Mouse (Mus musculus): ENCODE measurements at regions not wholly inside any gene's neighbourhood (a gene's known extent, or its start where the extent isn't known, plus 50 kb on each side); places are given as distances from the start of the nearest gene placed in this dataset.

DNA sequence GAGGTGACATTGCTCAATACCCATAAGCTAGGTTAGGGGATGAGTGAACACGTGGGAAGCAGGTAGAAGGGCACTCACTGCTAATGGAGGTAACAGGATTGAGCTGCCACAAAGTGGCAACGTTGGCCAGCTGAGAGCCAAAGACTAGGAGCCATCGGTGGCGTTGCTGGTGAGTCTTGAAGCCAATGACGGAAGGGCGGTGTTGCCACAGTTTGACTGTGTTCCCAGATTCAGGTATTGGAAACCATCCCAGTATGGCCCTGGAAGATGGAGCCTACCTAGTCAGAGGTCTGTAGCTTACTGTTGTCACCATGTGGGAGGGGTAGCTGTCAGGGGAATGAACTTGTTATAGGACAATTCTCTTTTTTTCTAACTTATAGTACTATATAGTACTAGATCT lies 158.4 kb downstream of the Ly86 start:
- DNase-seq (ENCODE audit: low read depth, low spot score) = no peak

DNA sequence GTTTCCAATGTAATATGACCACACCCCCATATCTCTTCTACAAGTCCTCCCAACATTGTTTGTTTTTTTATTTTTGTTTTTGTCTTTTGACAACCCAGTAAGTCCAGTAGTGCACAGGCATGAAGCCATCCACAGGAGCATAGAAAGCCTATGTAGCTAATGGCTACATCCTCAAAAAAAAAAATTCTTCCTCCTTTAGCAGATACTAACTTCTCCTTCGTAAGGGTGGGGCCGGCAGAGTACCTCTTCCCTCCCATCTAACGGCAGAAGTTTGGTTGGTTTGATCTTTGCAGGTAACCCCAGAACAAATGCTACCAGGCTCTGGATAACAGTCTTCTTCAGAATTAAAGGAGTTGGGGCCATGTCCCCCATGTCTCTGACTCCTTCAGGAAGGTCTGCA lies 158.9 kb downstream of the Ly86 start:
- no peak for DNase-seq (ENCODE audit: low read depth, low spot score)

DNA sequence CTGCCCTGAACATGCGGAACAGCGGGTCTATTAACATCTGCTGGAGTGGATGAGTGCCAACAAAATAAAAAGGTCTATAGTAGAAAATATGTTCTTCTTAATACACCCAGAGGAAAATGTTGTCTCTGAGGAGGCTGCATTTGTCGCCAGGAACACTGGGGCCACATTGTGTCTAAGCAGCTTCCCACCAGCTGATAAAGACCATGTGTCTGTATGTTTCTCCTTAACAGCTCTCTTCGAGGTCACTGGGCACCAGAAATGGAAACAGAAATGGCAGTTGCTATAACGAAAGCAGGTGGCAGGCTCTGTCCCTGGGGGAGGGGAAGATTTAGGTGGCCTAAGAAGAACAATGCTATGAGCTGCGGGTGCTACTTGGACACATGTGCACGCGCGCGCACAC lies 159.4 kb downstream of the Ly86 start:
- DNase-seq (ENCODE audit: low read depth, low spot score) = no peak

DNA sequence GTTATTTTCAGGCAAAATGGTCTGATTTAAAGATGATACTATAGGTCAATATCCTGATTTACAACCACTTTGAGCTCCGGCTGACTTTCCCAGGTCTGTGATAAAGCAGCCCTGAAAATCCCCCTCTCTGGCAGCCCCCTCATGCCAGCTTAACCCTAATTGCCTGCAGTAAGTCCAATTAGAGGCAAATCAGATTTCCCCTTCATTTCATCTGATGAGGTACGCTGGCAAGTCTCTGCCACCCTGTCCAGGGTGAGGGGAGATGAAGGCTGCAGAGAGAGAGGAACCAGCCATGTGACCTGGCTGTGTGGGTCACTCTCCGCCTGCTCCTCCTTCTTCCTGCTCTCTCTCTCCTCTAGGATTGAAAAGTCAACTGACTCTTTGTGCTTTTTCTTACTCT lies 160.6 kb downstream of the Ly86 start:
- no peak for DNase-seq (ENCODE audit: low read depth, low spot score)

DNA sequence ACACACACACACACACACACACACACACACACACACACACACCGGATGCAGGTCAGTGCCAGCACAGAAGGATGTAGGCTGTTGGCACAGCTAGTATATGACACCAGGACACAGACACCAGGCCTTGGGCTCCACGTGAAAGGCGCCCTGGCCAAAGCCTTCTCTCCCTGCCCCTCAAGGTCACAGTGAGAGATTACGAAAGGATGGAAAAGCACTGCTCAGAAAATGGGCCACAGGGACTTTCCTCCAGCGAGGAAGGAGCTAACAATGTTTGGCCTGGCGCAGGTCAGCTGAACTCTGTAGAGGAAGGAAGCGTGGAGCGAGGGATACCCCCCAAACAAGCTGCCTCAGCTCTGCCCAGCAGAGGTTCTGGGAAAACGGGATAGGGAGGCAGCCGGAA lies 161.0 kb downstream of the Ly86 start:
- peak; percentile 54 for DNase-seq (ENCODE audit: low read depth, low spot score)

DNA sequence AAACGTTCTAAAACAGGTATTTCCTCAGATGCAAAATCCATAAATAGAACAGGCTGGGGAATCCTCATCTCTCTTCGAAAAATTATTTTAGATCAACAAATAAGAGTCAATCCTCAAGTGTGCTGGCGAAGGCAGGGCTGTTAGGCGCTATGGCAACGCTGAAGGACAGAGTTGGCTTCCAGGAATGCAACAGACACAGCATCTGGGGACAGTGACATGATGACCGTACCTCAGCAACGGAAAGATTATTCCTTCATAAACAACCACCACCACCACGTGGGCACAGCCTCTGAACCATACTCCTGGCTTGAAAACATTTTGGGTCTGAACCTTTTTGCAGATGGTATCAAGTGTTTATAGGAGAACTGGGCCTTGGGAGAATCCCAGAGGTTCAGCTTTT lies 161.7 kb downstream of the Ly86 start:
- DNase-seq (ENCODE audit: low read depth, low spot score) = no peak

DNA sequence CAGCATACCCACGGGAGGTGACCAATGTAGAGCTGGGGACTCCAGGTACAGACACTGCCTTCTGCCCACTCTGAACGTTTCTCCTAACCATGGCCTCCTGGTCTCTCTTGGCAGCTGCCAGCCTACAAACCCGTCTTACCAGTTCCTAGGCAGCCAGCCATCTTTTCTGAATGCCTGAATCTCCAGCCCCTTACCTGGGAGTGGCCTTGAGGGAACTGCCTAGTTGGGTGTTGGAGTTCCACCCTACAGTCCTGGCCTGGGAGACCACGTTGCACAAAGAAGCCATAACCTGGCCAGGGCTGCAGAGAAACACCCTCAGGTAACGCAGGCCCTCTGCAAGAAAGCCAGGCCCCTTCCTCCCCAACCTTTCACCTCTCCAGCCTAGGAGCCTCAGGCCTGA lies 162.1 kb downstream of the Ly86 start:
- DNase-seq (ENCODE audit: low read depth, low spot score) = no peak

DNA sequence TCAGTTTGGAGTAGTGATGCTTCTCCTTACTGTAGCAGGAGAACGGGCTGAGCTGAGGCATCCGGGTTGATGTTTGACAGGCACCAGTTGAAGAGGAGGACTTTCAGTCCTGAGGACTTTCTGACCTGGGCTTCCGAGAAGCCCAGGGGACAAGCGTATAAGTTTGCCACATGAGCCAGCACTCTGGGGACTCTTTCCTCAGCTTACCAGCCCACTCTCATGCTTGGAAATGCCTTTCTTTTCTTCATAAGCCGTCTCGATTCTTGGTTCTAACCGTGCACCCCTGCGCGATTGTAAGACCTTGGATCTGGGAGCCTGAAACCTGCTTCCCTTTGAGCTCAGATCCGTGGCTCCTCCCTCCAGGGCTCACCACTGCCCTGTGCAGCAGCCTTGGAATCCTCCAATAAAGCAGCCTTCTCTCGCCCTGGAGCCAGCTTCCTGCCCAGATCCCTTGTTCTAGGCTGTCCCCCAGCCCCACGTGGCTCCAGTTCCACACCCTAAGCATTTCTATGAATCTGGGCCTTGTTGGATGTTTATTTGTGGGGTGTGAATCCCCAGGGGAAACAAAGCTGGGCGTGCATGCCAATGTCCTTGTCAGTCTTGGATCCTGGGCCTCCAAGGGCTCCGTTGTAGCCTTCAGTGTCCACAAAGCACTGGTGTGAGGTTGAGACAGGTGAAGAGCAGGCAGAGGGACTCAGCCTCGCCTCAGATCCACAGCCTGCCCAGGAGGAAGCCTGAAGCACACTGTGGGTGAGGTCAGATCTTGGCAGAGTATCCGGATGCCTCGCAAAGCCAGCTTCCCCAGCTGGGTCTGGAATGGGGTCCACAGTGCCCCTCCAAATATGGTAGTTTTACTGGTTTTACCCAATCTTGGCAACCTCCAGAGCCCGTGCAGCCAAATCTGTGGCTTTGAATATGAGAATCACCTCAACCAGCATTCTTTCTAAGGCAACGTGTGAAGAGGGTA lies 163.7 kb downstream of the Ly86 start:
- DNase-seq (ENCODE audit: low read depth, low spot score) = no peak

DNA sequence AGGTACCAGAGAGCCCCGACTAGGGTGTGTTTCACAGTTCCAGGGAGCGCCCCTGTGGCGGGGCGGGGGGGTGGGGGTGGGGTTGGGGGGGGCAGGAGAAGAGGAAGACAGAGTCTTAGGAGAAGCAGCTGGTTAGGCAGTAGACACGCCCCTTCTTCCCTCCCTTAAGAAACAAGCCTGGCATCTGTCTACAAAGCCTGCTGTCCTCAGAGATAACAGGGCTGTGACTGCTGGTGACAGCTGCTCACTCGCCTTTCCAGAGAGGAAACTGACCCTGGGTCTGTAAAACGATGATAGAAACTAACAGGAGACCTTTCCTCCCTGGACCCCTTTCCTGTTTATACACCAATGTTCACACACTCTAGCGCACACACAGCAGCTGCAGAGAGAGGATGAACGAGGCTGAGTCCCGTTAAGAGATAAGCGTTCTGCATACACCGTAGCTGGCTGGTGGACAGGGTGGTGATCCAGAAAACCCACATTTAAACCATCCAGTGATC lies 164.4 kb downstream of the Ly86 start:
- no peak for DNase-seq (ENCODE audit: low read depth, low spot score)

DNA sequence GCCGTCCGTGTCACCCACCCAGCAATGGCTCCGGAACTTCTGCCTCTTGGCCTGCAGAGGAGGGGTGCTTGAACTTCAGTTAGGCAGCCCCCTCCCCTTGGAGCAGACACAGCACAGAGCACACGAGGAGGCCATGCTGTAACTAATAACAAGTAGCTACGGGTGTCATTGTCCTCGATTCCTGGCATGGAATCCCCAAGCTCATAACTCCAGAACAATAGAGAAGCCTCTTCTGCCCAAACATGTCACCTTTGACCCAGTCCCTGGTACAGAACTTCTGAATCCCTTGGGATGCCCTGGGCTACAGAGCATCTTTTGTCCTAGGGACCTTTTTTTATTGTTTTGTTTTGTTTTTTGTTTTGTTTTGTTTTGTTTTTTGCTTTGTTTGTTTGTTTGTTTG lies 165.5 kb downstream of the Ly86 start:
- DNase-seq (ENCODE audit: low read depth, low spot score) = no peak

DNA sequence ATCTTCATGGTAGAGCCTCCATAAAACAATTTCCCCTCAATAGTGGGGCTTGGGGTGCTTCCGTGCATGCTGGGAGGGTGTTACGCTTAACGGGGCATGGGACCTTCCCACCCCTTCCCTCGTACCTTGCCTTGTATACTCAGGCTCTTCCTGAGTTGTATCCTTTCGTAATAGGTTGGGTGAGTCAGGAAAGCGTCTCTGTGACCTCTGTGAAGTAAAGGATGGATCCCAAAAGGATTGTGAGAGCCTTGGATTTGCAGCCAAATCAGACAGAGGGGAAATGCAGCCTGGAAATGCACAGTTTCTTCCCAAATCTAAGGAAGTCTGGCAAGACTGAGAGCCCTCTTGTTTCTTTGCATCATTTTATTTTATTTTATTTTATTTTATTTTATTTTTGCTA lies 166.0 kb downstream of the Ly86 start:
- no peak for DNase-seq (ENCODE audit: low read depth, low spot score)

DNA sequence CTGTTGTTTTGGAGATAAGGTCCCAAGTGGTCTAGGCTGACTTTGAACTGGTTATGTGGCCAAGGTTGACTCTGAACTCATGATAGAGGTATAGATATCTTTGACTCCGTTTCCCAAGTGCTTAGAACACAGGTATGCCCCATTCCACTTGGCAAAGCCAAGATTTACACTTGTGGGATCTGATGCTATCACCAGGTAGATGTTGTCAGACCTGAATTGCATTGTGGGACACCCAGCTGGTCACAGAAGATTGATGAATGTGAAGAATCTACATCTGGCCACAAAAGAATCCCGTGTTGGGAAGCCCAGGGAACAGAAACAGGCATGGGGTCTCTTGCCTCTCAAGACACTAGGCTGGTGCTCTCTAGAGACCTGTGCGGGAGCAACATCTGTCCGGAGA lies 166.4 kb downstream of the Ly86 start:
- DNase-seq (ENCODE audit: low read depth, low spot score) = no peak

DNA sequence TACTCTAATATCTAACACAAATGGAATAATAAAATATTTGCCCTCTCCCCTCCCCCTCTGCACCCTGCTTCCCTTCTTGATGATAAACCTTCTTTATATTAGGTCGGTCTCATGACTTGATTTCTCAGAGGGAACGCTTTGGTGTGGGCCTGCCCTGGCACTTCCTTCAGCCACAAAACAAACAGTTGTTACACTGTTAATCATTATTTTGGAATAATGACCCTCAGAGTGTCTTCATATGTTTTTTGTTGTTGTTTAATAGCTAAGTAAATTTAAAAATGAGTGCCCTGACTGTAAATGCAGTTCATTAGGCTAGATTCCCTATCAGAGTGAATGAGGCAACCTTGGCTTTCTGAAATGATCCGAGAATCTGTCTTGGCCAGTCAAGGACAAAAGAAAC lies 167.8 kb downstream of the Ly86 start:
- no peak for DNase-seq (ENCODE audit: low read depth, low spot score)

DNA sequence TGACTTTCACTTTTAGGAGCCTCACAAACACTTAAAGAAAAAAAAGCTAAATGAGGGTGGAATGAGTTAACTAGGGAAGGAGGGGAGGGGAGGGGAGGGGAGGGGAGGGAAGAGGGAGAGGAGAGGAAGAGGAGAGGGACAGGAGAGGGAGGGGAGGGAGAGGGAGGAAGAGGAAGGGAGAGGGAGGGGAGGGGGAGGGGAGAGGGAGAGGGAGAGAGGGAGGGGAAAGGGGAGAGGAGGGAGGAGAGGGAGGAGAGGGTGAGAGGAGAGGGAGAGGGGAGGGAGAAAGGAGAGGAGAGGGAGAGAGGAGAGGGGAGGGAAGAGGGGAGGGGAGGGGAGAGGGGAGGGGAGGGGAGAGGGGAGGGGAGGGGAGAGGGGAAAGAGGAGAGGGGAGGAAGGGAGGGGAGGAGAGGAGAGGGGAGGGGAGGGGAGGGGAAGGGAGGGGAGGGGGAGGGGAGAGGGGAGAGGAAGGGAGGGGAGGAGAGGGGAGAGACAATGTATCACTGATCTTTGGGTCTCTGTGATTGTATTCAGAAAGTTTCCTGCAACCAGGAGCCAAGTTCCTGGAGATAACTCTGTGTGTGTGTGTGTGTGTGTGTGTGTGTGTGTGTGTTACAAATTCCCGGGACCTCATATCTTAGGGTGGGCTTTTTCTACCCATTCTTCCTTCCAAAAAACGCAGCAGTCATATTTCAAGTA lies 168.3 kb downstream of the Ly86 start:
- no peak for DNase-seq (ENCODE audit: low read depth, low spot score)

DNA sequence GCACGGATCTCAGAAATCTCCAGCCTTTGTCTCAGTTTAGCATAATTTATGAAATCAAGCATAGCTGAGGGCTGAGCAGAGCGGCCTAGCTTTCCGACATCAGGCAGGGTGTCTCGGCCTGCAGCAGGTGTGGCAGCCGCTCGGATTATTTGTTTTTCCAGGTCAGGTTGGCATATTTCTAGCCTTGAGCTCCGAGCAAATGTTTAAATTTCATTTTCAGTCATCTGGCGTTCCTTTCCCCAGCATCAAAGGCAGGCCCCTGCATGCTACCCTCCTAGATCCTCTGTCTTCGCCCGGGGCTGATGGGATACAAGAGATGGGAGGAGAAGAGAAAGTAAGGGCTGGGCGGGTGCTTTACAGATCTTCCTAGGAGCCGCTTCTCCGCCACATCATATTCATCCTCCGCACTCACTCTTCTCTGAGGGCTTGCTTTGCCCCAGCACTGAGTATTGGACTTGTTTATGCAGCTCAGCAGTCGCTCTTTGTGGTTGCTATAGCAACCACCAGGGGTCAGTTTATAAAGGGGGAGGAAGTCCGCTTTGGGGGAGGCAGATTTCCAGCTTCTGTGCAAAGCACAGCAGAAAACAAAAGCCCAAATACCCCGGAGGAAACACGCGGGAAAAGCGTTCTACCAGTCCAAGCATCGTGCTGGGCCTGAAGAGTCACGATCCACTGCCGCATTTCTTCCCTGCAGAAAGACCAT lies 169.0 kb downstream of the Ly86 start:
- DNase-seq (ENCODE audit: low read depth, low spot score) = peak; percentile 74

DNA sequence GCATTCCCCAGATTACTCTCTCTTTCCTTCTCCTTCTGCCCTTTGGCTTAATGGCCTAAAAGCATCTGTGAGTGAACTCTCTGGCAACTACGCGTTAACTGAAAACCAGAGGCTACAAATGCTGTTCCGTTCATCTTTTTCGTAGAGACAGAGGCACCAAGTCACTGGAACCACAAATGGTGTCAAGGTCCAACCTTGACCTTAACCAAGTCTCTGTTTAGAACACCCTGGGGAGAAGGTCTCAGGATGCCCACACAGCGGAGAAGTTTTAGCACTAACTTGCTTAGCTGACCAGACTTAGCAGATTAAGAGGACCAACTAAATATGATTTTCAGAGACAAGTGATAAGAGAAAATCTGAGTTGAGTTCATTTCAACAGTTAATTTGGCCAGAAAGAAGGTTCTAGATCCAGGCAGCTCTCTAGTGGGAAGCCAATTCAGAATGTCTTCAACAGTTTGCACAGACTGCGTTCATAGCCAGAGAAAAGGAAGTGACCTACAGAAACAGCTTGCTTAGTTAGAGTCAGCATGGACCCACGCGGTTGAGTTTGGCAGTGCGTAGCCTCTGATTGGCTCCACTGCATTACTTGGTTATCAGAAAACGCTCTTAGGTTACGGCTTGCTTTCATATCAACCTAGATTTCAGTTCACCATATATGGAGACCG lies 169.8 kb downstream of the Ly86 start:
- DNase-seq (ENCODE audit: low read depth, low spot score) = no peak

DNA sequence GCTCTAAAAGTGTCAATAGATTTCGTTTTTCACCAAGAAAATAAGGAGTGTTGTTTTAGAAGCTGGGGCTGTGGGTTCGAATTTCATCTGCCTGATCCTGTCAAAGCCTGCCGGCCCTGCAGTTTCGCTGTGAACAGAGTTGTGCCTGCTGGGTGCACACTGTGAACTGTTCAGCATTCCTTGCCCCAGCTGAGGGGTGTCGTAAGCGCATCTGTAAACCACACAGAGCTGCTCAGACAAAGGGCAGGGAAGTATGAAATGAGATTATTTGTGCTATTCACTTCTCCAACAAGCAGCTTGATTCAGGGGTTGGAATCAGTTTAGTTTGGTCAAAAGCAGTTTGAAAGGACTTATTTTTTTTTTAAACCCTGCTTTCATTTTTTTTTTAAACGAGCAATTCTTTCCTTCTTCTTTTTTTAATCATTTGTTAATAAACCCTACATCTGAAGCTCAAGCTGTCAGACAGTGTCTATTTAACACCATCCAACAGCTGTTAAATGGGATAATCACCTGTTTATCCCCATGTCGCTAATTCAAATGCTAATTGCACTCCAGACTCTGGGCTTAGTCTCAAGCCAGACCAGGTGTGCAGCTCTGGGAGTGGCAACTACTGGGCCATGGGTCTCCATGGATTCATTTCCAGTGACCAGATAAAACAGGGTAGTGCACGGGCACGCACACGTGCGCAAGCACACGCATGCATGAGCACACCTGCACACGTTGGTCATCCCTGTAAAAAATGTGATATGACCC lies 172.2 kb downstream of the Ly86 start:
- no peak for DNase-seq (ENCODE audit: low read depth, low spot score)

DNA sequence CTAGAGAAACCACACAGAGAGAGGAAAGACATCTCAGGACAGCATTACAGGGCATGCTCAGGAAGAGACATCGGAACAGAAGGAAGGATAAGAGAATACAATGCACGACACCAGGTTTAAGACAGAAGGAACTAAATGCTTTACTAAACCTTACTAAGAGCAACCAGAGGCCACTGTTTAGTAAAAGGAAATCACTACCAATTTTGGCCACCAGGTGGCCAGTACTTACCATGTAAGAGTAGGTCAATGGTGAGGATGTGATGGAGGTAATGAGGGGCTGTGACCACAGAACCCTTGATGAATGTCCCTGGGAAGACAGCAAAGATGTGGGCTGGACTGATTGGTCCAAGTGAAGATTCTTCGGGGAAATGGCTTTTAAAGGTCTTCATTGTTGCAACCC lies 174.9 kb downstream of the Ly86 start:
- DNase-seq (ENCODE audit: low read depth, low spot score) = no peak

DNA sequence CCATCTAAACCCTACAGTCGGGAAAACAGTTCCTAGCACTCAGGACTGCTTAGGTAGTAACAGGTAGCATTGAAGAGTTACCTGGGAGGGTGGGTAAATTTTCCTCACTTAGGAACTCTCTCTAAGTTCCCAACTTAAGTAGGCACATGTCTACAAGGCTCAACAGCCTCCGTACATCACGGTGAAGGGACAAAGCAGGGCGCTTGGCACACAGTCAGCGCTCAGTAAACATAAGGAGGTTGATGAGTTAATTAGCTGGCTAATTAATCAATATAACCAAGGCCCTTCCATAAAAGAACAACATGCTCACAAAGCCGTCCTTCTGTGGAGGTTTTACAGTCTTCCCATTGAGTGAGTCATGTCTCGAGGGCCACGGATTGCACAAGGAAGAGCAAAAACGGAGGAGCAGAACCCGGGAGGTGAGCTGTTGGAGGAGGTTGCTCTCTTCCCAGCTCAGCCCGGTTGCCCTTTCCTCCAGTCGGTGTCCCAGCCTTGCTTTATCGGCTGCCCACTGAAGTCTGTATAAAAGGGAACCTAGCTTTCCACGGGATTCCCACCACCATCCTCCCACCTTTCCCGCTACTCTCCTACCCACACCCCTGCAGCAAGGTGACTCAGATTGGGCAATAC lies 180.2 kb downstream of the Ly86 start:
- no peak for DNase-seq (ENCODE audit: low read depth, low spot score)

DNA sequence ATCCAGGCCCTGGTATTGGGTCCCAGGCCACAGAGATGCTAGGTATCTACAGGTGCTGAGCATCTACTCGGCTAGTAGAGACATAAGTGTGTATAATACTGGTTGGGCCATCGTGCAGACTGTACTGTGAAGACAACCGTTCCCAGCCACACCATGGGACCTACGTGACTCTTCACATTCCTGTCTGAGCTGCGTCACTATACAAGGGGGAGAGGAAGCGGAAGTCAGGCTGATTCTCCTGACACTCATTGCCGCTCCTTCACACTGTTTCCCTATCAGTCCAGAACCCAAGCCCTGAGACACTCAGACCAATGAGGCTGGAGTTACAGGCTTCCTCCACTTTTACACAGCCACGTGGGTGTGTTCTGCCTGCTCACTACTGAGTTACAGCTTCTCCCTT lies 181.1 kb downstream of the Ly86 start:
- no peak for DNase-seq (ENCODE audit: low read depth, low spot score)

DNA sequence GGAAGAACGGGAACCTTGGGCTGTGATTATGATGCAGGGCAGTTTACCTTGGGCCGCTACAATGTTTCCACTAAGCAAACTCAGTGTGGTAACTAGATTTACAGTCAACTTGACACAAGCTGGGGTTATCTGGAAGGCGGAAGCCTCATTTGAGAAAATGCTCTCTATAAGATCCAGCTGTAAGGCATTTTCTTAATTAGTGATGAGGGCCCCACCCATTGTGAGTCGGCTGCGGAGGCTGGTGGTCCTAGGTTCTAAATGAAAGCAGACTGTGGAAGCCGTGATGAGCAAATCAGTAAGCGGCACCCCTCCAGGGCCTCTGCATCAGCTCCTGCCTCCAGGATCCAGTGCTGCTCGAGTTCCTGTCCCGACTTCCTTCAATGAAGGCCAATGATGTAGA lies 183.4 kb downstream of the Ly86 start:
- no peak for DNase-seq (ENCODE audit: low read depth, low spot score)

All from skeletal muscle tissue, adult 2 months (tissue).